Comparison of ENCODE assay signal across 9 mouse cellular contexts in genomic region chr12:73598241-73598640, GRCm38 (mm10). TPM values are rescaled to one million over a fixed set of nuclear protein-coding genes. Genes with fewer than 3 reads are reported as not detected.
DNase-seq lines count a peak whose midpoint lies in the region.
"Had no signal": no experiment of that assay in that cellular context is flagged by ENCODE, and none has a peak within 500 bp of the region (broad histone marks: within the 10 kb centered on the region; RNA-seq: fewer than 3 reads in every experiment).

No protein-coding gene starts in this region.

- DNase-seq in embryo, embryonic 11 days, result peak; percentile 23
- no peak for DNase-seq in embryo, embryonic 10 days (ENCODE audit: low spot score)
- peak; percentile 75 for DNase-seq in urinary bladder, postnatal 14 days (ENCODE audit: low spot score)
- no peak for DNase-seq in urinary bladder, adult 2 months (ENCODE audit: low spot score)
- peak; percentile 85 for DNase-seq in lung, postnatal 25 days (ENCODE audit: low spot score)
- peak; percentile 89 for DNase-seq in thymus, postnatal 4 days
- no peak for DNase-seq in gastrocnemius, postnatal 14 days
- no peak for DNase-seq in gastrocnemius, postnatal 4 days (ENCODE audit: low spot score in 2 of 2)

- intact Hi-C loops in gastrocnemius, postnatal 14 days (cut with DNase I; ENCODE audit: low total_unique reads), result no loop called here

RNA-seq across cellular contexts. Expression of gene Prkch, which starts 13.6 kb away (rescaled TPM):
- 18.4 and 18.7 TPM in 2 replicates for polyA plus RNA-seq in urinary bladder, adult 2 months (2012; rRNA removed)
- 10 to 100 TPM in 1 of 2 experiments, 1 to 10 TPM in 1; 9.0 to 12.5 TPM for total RNA-seq in gastrocnemius, postnatal 14 days (2021)
- 10 to 100 TPM; 11.3 to 11.8 TPM for total RNA-seq in gastrocnemius, postnatal 4 days (2021)

RNA-seq across cellular contexts. Expression of gene Tmem30b, which starts 52.0 kb away (rescaled TPM):
- 29.2 and 33.1 TPM in 2 replicates for polyA plus RNA-seq in urinary bladder, adult 2 months (2012; rRNA removed)
- total RNA-seq in gastrocnemius, postnatal 14 days (2021), result under 1 TPM; 0.80 to 0.96 TPM
- total RNA-seq in gastrocnemius, postnatal 4 days (2021), result 1 to 10 TPM; 2.0 to 2.2 TPM
- total RNA-seq: layer of hippocampus, adult 2 months had no signal

Comparison
In these comparisons a context has a peak if more than half of its experiments do, and no peak if none do; other contexts are left out.
1. DNase-seq: peak in embryo, embryonic 11 days (single experiment), urinary bladder, postnatal 14 days (single experiment), lung, postnatal 25 days (single experiment) and thymus, postnatal 4 days (single experiment); none in embryo, embryonic 10 days (single experiment), urinary bladder, adult 2 months (single experiment), gastrocnemius, postnatal 14 days (single experiment) and gastrocnemius, postnatal 4 days (0 of 2).